Mouse (Mus musculus) left cerebral cortex, postnatal 14 days (tissue): ENCODE measurements around the gene Col9a3. TPM values are rescaled to one million over a fixed set of nuclear protein-coding genes. Genes with fewer than 3 reads are reported as not detected.

Experiments
- total RNA-seq, 2 experiments: library from RNA; stranded (reverse); gene quantifications; 2 replicates each; pipeline ENCODE4 v1.2.3; 2021

Col9a3 gene
- total RNA-seq, 2 experiments from 2014 or later: 23.2 to 31.7 TPM

Other genes starting within 250 kb of the Col9a3 start
- 1 to 10 TPM; 1.6 to 2.1 TPM for gene Slco4a1, start 141.5 kb upstream of the Col9a3 start, total RNA-seq
- 10 to 100 TPM; 11.4 to 14.1 TPM for gene Ntsr1, start 97.8 kb upstream of the Col9a3 start, total RNA-seq
- gene Mrgbp, start 16.5 kb upstream of the Col9a3 start, total RNA-seq: 10 to 100 TPM; 15.9 to 20.9 TPM
- 10 to 100 TPM; 61.5 to 62.9 TPM for gene Ogfr, start 8.5 kb upstream of the Col9a3 start, total RNA-seq
- 1 to 10 TPM; 2.5 to 3.3 TPM for gene Tcfl5, start 44.9 kb downstream of the Col9a3 start, total RNA-seq
- gene Dido1, start 112.2 kb downstream of the Col9a3 start, total RNA-seq: 10 to 100 TPM; 56.6 to 57.7 TPM
- gene Gid8, start 112.3 kb downstream of the Col9a3 start, total RNA-seq: 10 to 100 TPM; 61.8 to 63.6 TPM
- 1 to 10 TPM in 1 of 2 experiments, under 1 TPM in 1; 0.24 to 1.1 TPM for gene Slc17a9, start 127.5 kb downstream of the Col9a3 start, total RNA-seq
- not detected for gene Bhlhe23, start 179.1 kb downstream of the Col9a3 start, total RNA-seq